Mouse (Mus musculus): ENCODE measurements around the gene Rps6ka1.

Rps6ka1 gene

GRCm38 (mm10) chr4:133900887-133901286 is 13.3 kb upstream of the Rps6ka1 start:
- no peak for TF ChIP-seq GATA4 (IDR thresholded peaks at IDR 0.05; ENCODE audit: insufficient replicate concordance, low read length)

- no peak for TF ChIP-seq GATA4 (IDR thresholded peaks at IDR 0.05; ENCODE audit: insufficient replicate concordance, low read length)
Measured at GRCm38 (mm10) chr4:133900352-133900751, 12.8 kb upstream of the Rps6ka1 start.

- no peak for TF ChIP-seq GATA4 (IDR thresholded peaks at IDR 0.05; ENCODE audit: insufficient replicate concordance, low read length)
Measured at GRCm38 (mm10) chr4:133899241-133899800, 11.7 kb upstream of the Rps6ka1 start.

- TF ChIP-seq GATA4 (IDR thresholded peaks at IDR 0.05; ENCODE audit: insufficient replicate concordance, low read length): no peak
Measured at GRCm38 (mm10) chr4:133898151-133898550, 10.6 kb upstream of the Rps6ka1 start.

DNA sequence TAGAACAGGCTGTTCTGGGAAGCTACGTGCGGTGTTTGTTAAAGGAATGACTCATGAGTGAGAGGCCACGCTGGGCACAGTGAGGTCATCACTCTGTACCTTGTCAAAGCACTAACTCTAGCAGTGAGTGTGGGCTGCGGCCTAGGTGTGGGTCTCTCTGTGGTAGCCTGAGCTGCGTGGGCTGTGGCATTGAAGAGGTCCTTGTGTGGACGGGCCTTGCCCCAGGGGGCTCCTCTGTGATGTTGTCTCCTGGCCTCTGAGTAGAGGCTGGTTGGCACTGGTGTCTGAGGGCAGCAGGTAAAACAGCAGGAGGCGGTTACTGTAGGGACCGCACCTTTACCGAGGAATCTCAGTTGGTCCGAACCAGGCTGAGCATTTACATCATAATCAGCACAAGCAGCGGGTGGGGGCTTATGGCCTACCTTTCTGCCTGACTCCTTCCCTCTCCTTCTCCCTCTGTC is 9.9 kb upstream of the Rps6ka1 start:
- TF ChIP-seq GATA4 (IDR thresholded peaks at IDR 0.05; ENCODE audit: insufficient replicate concordance, low read length): no peak

DNA sequence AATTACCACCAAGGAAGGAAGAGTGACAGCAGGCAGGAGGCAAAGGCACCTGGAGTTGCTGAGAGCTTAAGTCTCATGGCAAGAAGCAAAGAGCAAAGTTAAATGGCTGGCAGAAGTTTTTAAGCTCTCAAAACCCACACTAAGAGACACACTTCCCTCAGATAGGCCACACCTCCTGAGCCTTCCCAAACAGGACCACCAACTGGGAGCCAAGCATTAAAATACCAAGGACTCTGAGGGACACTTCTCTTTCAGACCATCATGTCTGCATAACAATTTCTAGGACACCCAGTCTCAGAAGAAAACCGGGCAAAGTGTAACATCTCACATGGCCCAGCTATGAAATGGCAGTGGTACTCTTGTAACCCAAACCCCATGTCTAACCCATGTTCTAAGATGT is 9.4 kb upstream of the Rps6ka1 start:
- TF ChIP-seq GATA4 (IDR thresholded peaks at IDR 0.05; ENCODE audit: insufficient replicate concordance, low read length): no peak

- TF ChIP-seq GATA4 (IDR thresholded peaks at IDR 0.05; ENCODE audit: insufficient replicate concordance, low read length): no peak
Measured at GRCm38 (mm10) chr4:133896002-133896401, 8.4 kb upstream of the Rps6ka1 start.

- TF ChIP-seq GATA4 (IDR thresholded peaks at IDR 0.05; ENCODE audit: insufficient replicate concordance, low read length): no peak
Measured at GRCm38 (mm10) chr4:133887249-133887648, 348 bp downstream of the Rps6ka1 start.

- TF ChIP-seq GATA4 (IDR thresholded peaks at IDR 0.05; ENCODE audit: insufficient replicate concordance, low read length): no peak
Measured at GRCm38 (mm10) chr4:133885991-133886501, 1.6 kb downstream of the Rps6ka1 start.

GRCm38 (mm10) chr4:133885331-133885730 is 2.3 kb downstream of the Rps6ka1 start:
- TF ChIP-seq GATA4 (IDR thresholded peaks at IDR 0.05; ENCODE audit: insufficient replicate concordance, low read length): no peak

GRCm38 (mm10) chr4:133884888-133885287 is 2.7 kb downstream of the Rps6ka1 start:
- TF ChIP-seq GATA4 (IDR thresholded peaks at IDR 0.05; ENCODE audit: insufficient replicate concordance, low read length): no peak

- TF ChIP-seq GATA4 (IDR thresholded peaks at IDR 0.05; ENCODE audit: insufficient replicate concordance, low read length): no peak
Measured at GRCm38 (mm10) chr4:133884127-133884753, 3.4 kb downstream of the Rps6ka1 start.

- TF ChIP-seq GATA4 (IDR thresholded peaks at IDR 0.05; ENCODE audit: insufficient replicate concordance, low read length): no peak
Measured at GRCm38 (mm10) chr4:133881851-133882250, 5.7 kb downstream of the Rps6ka1 start.

DNA sequence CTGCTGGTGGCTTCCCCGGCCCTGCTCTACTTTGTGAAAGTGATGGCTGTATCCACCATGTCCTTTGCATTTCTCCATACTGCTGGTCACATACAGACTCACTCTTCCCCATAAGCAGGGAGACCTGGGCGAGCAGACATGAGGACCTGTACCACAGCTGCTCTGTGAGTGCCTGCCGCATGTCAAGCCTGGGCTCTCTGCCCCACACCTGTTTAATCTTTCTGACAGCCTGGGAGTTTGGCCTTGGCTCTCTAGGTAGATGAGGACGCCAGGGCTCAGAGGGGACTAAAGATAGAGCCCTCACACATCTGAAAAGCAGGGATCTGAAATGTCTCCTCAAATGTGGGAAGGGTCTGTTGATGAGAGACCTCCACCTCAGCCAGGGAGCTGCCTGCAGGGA is 6.2 kb downstream of the Rps6ka1 start:
- no peak for TF ChIP-seq GATA4 (IDR thresholded peaks at IDR 0.05; ENCODE audit: insufficient replicate concordance, low read length)

DNA sequence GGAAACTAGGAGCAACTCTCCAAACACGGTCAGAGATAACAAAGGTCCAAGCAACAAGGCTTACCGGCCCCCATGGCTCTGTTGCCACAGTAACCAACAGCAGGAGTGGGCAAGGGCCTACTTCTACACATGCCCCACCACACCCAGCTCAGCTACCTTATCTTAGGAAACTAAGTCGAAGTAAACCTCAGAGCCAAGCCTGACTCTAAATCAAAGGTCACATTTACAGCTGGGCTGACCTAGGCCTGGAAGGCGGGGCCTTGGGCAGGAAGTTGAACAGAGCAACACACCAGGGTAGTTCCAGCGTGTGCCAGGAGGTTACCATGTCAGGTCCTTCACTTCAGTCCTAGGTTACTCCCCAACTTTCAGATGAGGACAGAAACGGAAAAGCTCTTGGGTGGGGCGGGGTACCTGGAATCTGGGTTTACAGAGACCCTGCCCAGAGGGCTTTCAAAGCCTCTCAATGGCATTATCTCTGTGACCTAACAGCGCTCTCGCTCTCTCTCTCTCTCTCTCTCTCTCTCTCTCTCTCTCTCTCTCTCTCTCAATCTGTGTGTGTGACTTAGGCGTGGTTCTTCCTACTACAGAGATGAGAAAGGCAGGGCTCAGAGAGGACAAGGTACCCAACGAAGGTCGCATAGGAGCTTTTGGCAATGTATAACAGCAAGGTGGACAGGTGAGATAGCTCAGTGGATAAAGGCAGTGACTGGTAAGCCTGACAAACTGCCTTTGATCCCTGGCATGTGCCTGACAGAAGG is 8.3 kb downstream of the Rps6ka1 start:
- TF ChIP-seq GATA4 (IDR thresholded peaks at IDR 0.05; ENCODE audit: insufficient replicate concordance, low read length): no peak

All from liver, adult (tissue).